Mouse (Mus musculus): ENCODE measurements around the gene Stub1. TPM values are rescaled to one million over a fixed set of nuclear protein-coding genes. Genes with fewer than 3 reads are reported as not detected.
A peak's percentile ranks its signal among the peaks of the same experiment; 100 is the strongest.
"Not testable (repeated sequence)": the region's sequence is repeated elsewhere in the genome, so short reads cannot be mapped to it uniquely, and the experiment has no call there.

Stub1 gene
- polyA plus RNA-seq, 1 experiment from 2014 or later = 325 TPM

DNA sequence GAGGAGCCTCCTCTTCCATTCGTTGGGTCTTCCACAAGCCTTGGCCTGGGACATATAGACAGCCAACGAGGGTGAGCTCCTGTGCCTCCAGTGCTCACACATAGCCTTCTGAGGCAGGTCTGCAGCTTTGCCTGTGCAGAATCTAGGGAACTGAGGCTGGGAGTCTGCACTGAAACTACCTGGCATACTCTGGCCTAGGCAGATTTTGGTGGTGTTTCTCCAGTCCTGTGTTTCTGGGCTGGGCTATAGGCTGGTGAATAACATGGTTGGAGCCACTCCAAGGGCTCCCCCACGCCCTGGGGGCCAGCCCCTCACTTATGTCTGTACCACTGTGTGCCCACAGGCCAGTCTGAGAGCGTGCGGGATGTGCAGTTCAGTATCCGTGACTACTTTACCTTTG lies 7.9 kb downstream of the Stub1 start:
- Histone ChIP-seq H3K4me1 (replicated peaks) (peaks cover 66% of the 10 kb centered on the region), H3K4me3 (no peak overlapping the region)

DNA sequence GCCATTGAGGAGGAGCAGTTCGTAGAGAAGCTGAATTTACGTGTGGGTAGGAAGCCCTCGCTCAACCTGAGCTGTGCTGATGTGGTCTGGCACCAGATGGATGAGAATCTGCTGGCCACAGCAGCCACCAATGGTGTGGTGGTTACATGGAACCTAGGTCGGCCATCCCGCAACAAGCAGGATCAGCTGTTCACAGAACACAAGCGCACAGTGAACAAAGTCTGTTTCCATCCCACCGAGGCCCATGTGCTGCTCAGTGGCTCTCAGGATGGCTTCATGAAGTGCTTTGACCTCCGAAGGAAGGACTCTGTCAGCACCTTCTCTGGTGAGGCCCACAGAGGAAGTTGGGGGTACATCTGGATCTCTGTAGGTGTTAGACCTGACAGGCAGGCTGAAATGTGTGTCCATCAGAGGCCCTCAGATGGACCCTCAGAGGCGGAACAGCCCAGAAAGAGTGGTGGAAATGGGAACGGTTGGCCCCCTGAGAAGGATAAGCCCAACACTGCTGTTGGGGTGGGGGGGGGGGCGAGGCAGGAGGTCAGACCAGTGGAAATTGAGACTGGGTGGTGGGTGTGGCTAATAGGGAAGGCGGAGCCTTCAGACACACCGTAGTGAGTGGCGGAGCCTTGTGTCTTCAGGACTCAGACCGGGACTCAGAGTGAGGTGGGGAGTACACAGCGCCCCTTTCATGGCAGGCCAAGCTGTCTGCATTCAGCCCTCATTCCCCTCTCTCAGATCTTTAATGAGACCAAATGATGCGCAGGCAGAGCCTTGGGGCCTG lies 8.7 kb downstream of the Stub1 start:
- peaks cover 58% of the 10 kb centered on the region for H3K4me1 ChIP-seq (replicated peaks)
- ATAC-seq (ENCODE audit: low FRiP score) = no peak
- H3K9me3 ChIP-seq = no peaks in the 10 kb centered on the region
- WGBS = 76% methylated on average over 17 of the region's 17 CpGs
- H3K4me3 ChIP-seq = peak overlapping the region; percentile 61
- H3K27me3 ChIP-seq = peaks cover 9% of the 10 kb centered on the region
- H3K27ac ChIP-seq = no peak overlapping the region
- H3K36me3 ChIP-seq = peaks cover 38% of the 10 kb centered on the region
- H3K4me2 ChIP-seq = peak overlapping the region; percentile 92
- H3K9ac ChIP-seq = peak overlapping the region; percentile 87

More for the DNA sequence above, 7.9 kb downstream of the Stub1 start:
- Histone ChIP-seq H3K4me2 (peak overlapping the region; percentile 92; the same call in 1 of the 2 replicates), H3K27ac (no peak overlapping the region), H3K9ac (0 out of 2 replicates have a peak overlapping the region, but pooled peaks have one; percentile 8), H3K36me3 (peaks cover 38% of the 10 kb centered on the region), H3K9me3 (no peaks in the 10 kb centered on the region), H3K27me3 (peaks cover 2% of the 10 kb centered on the region; the same call in 1 of the 2 replicates)
- no peak for ATAC-seq (ENCODE audit: low FRiP score)
- 90% methylated on average over 6 of the region's 6 CpGs for WGBS

DNA sequence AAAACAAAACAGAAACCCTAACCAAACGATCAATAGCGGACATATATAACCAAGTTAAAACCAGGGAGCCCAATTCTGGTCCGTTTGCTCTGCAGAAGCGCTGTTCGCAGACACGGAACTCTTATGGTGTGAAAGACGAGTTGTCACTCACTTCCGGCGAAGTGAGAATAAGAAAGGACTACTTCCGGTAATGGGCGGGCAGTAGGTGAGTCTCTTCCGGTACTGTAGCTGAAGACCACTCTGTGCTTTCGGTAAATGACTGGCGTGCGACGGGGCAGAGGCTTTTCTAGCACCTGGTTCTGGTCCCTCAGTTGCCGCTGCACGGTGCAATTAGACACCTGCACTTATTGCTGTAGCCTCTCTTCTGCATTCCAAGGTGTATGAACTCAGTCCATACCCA lies 9.8 kb downstream of the Stub1 start, which contains the start of gene Wdr24:
TSS of gene Wdr24 (plus strand) at position 176 of the 400 bp plus-strand sequence.
- H3K9me3 ChIP-seq = no peaks in the 10 kb centered on the region
- H3K36me3 ChIP-seq = peaks cover 48% of the 10 kb centered on the region
- H3K9ac ChIP-seq = peak within 1 kb of the TSS; percentile 87
- ATAC-seq (ENCODE audit: low FRiP score) = peak; percentile 56; the same call in 1 of the 2 replicates
- WGBS = under 1% methylated on average over 18 of the region's 18 CpGs
- peak within 1 kb of the TSS; percentile 66 for H3K27ac ChIP-seq
- H3K27me3 ChIP-seq = peaks cover 20% of the 10 kb centered on the region
- H3K4me3 ChIP-seq = peak within 1 kb of the TSS; percentile 61
- peak within 1 kb of the TSS; percentile 92 for H3K4me2 ChIP-seq
- H3K4me1 ChIP-seq (replicated peaks) = peaks cover 55% of the 10 kb centered on the region

DNA sequence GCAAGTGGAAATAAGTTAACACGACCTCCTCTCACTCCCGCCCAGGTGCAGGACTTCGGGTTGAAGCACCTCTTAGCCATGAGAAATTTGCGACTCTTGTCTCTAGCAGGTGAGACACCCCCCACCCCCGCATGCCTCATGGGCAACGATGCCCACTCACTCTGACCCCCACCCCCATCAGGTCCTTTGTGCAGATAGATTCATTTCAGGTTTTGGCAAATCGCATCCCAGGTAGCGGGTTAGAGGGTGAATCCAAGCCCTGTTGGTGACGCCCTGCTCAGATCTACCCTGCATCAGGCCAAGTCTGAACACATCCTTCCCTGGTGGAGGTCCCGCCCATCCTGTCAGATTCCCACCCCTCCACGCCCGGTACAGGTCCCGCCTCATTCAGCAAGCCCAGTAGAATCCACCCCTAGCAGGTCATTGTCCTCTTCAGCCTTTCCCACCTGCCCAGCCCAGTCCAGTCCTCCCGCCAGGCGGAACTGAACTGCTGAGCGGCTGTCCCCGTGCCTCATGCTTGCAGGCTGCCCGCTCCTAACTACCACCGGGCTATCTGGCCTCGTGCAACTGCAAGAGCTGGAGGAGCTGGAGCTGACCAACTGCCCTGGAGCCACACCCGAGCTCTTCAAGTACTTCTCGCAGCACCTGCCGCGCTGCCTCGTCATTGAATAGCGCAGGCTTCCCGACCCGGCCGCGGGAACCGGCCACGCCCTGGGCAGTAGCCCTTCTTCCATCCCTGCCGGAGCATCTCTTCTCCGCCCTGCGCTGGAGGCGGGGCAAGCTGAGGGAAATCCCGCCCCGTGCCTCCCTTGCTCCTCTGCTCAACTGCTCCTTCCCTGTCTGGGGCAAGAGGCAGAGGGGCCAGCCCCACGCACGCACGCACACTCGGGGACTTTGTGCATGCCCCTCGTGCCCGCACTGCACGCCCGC lies 14.1 kb downstream of the Stub1 start:
- WGBS = 9% methylated on average over 46 of the region's 46 CpGs
- H3K36me3 ChIP-seq = peaks cover 44% of the 10 kb centered on the region
- H3K4me1 ChIP-seq (replicated peaks) = peaks cover 12% of the 10 kb centered on the region
- H3K27ac ChIP-seq = no peak overlapping the region
- peaks cover 36% of the 10 kb centered on the region for H3K27me3 ChIP-seq
- no peak overlapping the region for H3K4me3 ChIP-seq
- no peak for ATAC-seq (ENCODE audit: low FRiP score)
- H3K9me3 ChIP-seq = no peaks in the 10 kb centered on the region
- no peak overlapping the region for H3K9ac ChIP-seq
- H3K4me2 ChIP-seq = no peak overlapping the region

DNA sequence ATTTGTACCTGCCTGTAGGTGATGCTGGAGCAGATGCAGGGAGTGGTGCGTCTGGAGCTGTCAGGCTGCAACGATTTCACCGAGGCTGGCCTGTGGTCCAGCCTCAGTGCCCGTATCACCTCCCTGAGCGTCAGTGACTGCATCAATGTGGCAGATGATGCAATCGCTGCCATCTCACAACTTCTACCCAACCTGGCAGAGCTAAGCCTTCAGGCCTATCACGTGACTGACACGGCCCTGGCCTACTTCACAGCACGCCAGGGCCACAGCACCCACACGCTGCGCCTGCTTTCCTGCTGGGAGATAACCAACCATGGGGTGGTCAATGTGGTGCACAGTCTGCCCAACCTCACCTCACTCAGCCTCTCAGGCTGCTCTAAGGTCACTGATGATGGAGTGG lies 15.5 kb downstream of the Stub1 start:
- Histone ChIP-seq H3K4me2 (no peak overlapping the region), H3K9ac (no peak overlapping the region), H3K27ac (no peak overlapping the region), H3K9me3 (no peaks in the 10 kb centered on the region), H3K27me3 (peaks cover 39% of the 10 kb centered on the region), H3K4me1 (replicated peaks) (peaks cover 16% of the 10 kb centered on the region), H3K36me3 (peaks cover 44% of the 10 kb centered on the region), H3K4me3 (no peak overlapping the region)
- WGBS = 86% methylated on average over 11 of the region's 11 CpGs
- no peak for ATAC-seq (ENCODE audit: low FRiP score)

DNA sequence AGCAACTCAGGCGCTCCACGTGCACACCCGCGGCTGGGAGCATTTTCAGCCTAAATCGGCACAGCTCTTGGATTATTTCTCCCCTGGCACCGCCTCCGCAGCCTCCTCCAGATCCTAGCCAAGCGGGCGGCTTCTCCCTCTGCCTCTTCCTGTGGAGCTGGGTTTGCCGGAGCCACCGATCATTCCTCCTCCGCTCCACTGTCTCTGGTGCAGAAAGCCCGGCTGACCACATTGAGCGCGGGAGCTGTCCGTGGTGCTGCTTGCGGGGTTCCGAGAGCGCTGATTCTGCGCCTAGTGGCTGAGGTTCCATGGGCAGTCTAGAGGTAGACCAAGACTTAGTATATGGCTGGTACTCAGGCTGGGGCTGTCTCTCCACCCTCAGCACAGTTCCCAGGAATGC lies 19.7 kb downstream of the Stub1 start:
- H3K4me1 ChIP-seq (replicated peaks) = peaks cover 45% of the 10 kb centered on the region
- H3K4me3 ChIP-seq = peak overlapping the region; percentile 17
- H3K27ac ChIP-seq = peak overlapping the region; percentile 48; the same call in 1 of the 2 replicates
- peaks cover 24% of the 10 kb centered on the region for H3K36me3 ChIP-seq
- H3K9ac ChIP-seq = peak overlapping the region; percentile 68
- peaks cover 19% of the 10 kb centered on the region for H3K27me3 ChIP-seq
- H3K9me3 ChIP-seq = no peaks in the 10 kb centered on the region
- H3K4me2 ChIP-seq = peak overlapping the region; percentile 45
- WGBS = 3% methylated on average over 20 of the region's 20 CpGs
- no peak for ATAC-seq (ENCODE audit: low FRiP score)

DNA sequence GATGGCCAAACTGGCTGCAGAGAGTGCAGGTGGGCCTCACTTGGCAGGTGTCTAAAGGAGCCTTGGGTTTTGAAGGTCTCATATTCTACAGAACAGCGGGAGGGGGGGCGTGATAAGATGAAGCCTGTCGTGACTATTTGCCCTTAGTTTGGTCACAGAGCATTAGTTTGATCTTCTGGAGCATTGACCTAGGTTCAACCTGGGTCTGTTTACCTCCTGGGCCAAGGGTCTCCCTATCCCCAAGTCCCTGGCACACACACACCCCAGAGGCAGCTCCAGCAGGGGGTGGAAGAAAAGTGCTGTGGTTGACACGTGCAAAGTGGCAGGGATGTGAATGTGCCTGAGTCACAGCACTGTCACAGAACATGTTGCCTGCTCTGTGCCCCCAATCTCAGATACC lies 22.3 kb downstream of the Stub1 start:
- Histone ChIP-seq H3K36me3 (no peaks in the 10 kb centered on the region), H3K4me3 (peak overlapping the region; percentile 86), H3K4me2 (peak overlapping the region; percentile 95), H3K4me1 (replicated peaks) (peaks cover 53% of the 10 kb centered on the region), H3K27me3 (peaks cover 3% of the 10 kb centered on the region; the same call in 1 of the 2 replicates), H3K9ac (peak overlapping the region; percentile 98), H3K27ac (no peak overlapping the region), H3K9me3 (no peaks in the 10 kb centered on the region)
- no peak for ATAC-seq (ENCODE audit: low FRiP score)
- 76% methylated on average over 4 of the region's 4 CpGs for WGBS

DNA sequence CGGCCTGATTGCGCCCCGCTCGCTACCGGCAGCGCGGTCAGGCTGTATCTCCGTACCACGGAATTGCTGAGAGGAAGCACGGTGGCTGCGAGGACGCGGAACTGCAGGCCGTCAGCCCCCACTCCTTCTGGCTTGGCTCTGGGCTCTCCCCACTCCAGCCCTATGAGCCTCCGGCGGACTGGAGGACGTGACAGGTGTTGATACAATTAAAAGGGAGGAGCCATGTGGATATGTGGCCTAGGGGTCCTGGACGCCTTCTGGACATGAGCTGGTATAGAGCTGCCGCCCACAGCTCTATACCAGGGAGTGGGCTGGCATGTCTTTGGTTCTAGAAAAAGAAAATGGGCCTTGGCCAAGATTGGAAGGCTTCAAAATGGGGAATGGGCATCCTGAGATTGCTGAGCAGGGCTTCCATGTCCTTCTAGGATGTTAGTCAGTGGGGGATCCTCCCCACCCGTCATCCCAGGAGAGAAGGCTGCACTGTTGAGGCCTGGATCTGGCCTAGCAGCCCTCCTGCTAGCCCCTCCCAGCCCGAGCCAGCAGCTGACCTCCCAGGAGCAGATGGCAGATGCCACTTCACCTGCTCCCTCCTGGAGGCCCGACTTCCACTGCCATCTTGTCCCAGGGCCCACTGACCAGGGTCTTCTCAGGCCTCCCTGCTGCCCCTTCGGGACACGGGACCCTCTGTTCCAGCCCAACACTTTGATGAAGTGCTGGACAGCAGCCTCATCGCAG lies 23.4 kb downstream of the Stub1 start:
- Histone ChIP-seq H3K36me3 (no peaks in the 10 kb centered on the region), H3K27ac (peak overlapping the region; percentile 98), H3K9ac (peak overlapping the region; percentile 98), H3K9me3 (no peaks in the 10 kb centered on the region), H3K4me3 (peak overlapping the region; percentile 86), H3K4me1 (replicated peaks) (peaks cover 53% of the 10 kb centered on the region), H3K4me2 (peak overlapping the region; percentile 95), H3K27me3 (peaks cover 3% of the 10 kb centered on the region; the same call in 1 of the 2 replicates)
- WGBS = 7% methylated on average over 25 of the region's 25 CpGs
- ATAC-seq (ENCODE audit: low FRiP score) = peak; percentile 66

DNA sequence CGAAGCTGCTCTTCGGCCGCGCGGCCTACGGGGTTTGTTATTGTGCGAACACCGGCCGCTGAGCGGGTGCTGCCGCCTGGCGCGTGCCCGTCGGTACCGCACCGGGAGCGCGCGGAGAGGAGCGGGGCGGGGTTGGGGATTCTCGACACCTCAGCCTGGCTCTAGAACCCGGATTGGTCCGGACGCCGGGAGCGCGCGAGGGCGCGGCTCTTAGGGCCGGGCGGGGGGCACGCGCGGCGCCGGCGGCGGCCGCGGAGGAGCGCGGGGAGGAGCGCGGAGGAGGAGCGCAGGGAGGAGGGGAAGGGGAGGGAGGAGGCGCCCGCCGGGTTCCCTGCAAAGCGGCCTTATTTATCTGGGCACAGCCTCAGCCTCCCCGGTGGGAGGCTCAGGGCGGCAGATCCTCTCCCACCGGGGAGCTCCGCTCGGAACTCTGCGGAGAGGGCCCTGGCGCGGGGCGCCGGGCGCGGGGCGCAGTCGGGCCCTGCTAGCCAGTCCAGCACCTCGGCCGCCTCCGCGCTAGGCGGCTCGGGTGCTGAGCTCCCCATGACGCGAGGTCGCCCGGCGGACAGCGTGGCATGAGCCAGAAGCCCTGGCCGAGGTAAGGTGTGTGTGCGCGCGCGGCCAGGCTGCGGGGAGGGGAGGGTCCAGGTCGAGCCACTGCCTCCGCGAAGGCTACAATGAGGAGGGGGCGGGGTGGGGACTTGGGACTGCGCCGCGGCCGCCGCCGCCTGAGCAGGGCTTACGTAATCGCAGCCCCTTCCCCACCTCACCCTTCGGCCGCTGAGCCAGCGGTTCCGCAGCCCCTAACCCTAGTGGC lies 24.2 kb downstream of the Stub1 start, which contains the start of gene Fbxl16:
TSS of gene Fbxl16 (plus strand) at position 297 of the 817 bp plus-strand sequence.
- H3K36me3 ChIP-seq = no peaks in the 10 kb centered on the region
- peaks cover 56% of the 10 kb centered on the region for H3K4me1 ChIP-seq (replicated peaks)
- H3K9ac ChIP-seq = peak within 1 kb of the TSS; percentile 98
- H3K4me3 ChIP-seq = peak within 1 kb of the TSS; percentile 86
- WGBS = under 1% methylated on average over 85 of the region's 100 CpGs
- ATAC-seq (ENCODE audit: low FRiP score) = peak; percentile 82
- H3K27ac ChIP-seq = peak within 1 kb of the TSS; percentile 98
- peaks cover 3% of the 10 kb centered on the region; the same call in 1 of the 2 replicates for H3K27me3 ChIP-seq
- H3K4me2 ChIP-seq = peak within 1 kb of the TSS; percentile 95
- H3K9me3 ChIP-seq = no peaks in the 10 kb centered on the region

DNA sequence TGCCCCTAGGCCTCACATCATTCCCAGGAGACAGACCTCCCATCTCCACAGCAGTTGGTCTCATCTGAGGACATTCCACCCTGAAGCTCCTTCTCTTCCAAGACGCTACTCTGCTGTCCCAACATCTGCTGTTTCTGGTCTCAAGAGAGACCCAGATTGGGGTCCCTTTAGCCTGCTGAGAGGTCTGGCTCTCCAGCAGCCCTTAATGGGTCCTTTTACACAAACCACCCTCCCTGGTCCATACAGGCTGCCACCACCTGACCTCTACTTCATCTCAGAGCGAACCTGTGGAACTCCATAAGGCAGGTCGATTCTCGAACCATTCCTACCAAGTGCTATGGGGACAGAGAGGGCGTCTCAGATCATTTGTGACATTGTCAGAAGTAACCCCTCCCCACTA lies 25.2 kb downstream of the Stub1 start:
- Histone ChIP-seq H3K9ac (peak overlapping the region; percentile 98), H3K4me3 (peak overlapping the region; percentile 86), H3K27ac (peak overlapping the region; percentile 98), H3K9me3 (no peaks in the 10 kb centered on the region), H3K4me1 (replicated peaks) (peaks cover 57% of the 10 kb centered on the region), H3K27me3 (no peaks in the 10 kb centered on the region), H3K36me3 (no peaks in the 10 kb centered on the region), H3K4me2 (peak overlapping the region; percentile 95)
- 0 out of 2 replicates have a peak, but pooled peaks have one; percentile 1 for ATAC-seq (ENCODE audit: low FRiP score)
- WGBS = 25% methylated on average over 5 of the region's 5 CpGs

DNA sequence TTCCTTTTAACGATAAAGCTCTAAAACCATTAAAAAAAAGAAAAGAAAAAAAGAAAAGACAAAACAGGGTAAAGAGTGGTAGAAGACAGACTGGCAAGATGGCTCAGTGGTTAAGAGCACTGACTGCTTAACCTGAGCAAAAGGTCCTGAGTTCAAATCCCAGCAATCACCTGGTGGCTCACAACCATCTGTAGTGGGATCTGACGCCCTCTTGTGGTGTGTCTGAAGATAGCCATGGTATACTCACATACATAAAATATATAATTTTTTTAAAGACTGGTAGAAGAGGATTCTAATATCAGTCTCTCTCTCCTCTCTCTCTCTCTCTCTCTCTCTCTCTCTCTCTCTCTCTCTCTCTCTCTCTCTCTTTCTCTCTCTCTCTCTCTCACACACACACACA lies 25.8 kb downstream of the Stub1 start:
- not testable (repeated sequence) for H3K9me3 ChIP-seq; H3K9ac ChIP-seq; H3K27me3 ChIP-seq; ATAC-seq (ENCODE audit: low FRiP score); H3K27ac ChIP-seq; H3K4me2 ChIP-seq; H3K4me3 ChIP-seq; H3K36me3 ChIP-seq
- peaks cover 57% of the 10 kb centered on the region for H3K4me1 ChIP-seq (replicated peaks)
- WGBS = 44% methylated on average over 2 of the region's 2 CpGs

Measured in hindbrain, embryonic 13.5 days (tissue).